Mouse (Mus musculus): ENCODE measurements around the gene Ahdc1.

The Ahdc1 gene

GRCm38 (mm10) chr4:133054530-133054929, 43.5 kb downstream of the Ahdc1 start:
- DNase-seq (ENCODE audit: low read depth, low spot score): no peak

- peak; percentile 96 for DNase-seq (ENCODE audit: low read depth, low spot score)
Observed at GRCm38 (mm10) chr4:133055163-133055951, 44.3 kb downstream of the Ahdc1 start.

- peak; percentile 96 for DNase-seq (ENCODE audit: low read depth, low spot score)
Observed at GRCm38 (mm10) chr4:133056069-133056890, 45.2 kb downstream of the Ahdc1 start.

GRCm38 (mm10) chr4:133057389-133058122, 46.5 kb downstream of the Ahdc1 start:
- peak; percentile 86 for DNase-seq (ENCODE audit: low read depth, low spot score)

- DNase-seq (ENCODE audit: low read depth, low spot score): no peak
Observed at GRCm38 (mm10) chr4:133058123-133058453, 47.0 kb downstream of the Ahdc1 start.

GRCm38 (mm10) chr4:133058513-133059480, 47.7 kb downstream of the Ahdc1 start:
- DNase-seq (ENCODE audit: low read depth, low spot score): no peak

- no peak for DNase-seq (ENCODE audit: low read depth, low spot score)
Observed at GRCm38 (mm10) chr4:133060702-133061101, 49.6 kb downstream of the Ahdc1 start.

- DNase-seq (ENCODE audit: low read depth, low spot score): no peak
Observed at GRCm38 (mm10) chr4:133061798-133062197, 50.7 kb downstream of the Ahdc1 start.

GRCm38 (mm10) chr4:133062286-133062685, 51.2 kb downstream of the Ahdc1 start:
- DNase-seq (ENCODE audit: low read depth, low spot score): no peak

GRCm38 (mm10) chr4:133063203-133063602, 52.1 kb downstream of the Ahdc1 start:
- no peak for DNase-seq (ENCODE audit: low read depth, low spot score)

GRCm38 (mm10) chr4:133063799-133064198, 52.7 kb downstream of the Ahdc1 start:
- no peak for DNase-seq (ENCODE audit: low read depth, low spot score)

GRCm38 (mm10) chr4:133064791-133065190, 53.7 kb downstream of the Ahdc1 start:
- DNase-seq (ENCODE audit: low read depth, low spot score): no peak

- no peak for DNase-seq (ENCODE audit: low read depth, low spot score)
Observed at GRCm38 (mm10) chr4:133065894-133066386, 54.9 kb downstream of the Ahdc1 start.

- peak; percentile 50 for DNase-seq (ENCODE audit: low read depth, low spot score)
Observed at GRCm38 (mm10) chr4:133068400-133069138, 57.5 kb downstream of the Ahdc1 start.

GRCm38 (mm10) chr4:133070388-133070787, 59.3 kb downstream of the Ahdc1 start:
- DNase-seq (ENCODE audit: low read depth, low spot score): no peak

GRCm38 (mm10) chr4:133070821-133071372, 59.8 kb downstream of the Ahdc1 start:
- DNase-seq (ENCODE audit: low read depth, low spot score): no peak

- no peak for DNase-seq (ENCODE audit: low read depth, low spot score)
Observed at GRCm38 (mm10) chr4:133073192-133073591, 62.1 kb downstream of the Ahdc1 start.

- DNase-seq (ENCODE audit: low read depth, low spot score): no peak
Observed at GRCm38 (mm10) chr4:133074070-133074819, 63.2 kb downstream of the Ahdc1 start.
